Mouse (Mus musculus): ENCODE measurements around the gene Mypn.

The Mypn gene

GRCm38 (mm10) chr10:63155668-63156350 lies 47.9 kb downstream of the Mypn start:
- CTCF ChIA-PET = interaction anchor here (0.5 to 0.6 kb wide), 2 partner anchors 44 to 100 kb away, joined by 3 to 8 read pairs; no protein-coding TSS in a partner anchor

GRCm38 (mm10) chr10:63154726-63155125 lies 49.0 kb downstream of the Mypn start:
- CTCF ChIA-PET = interaction anchor here (1.4 kb wide), 1 partner anchor 9 kb away, joined by 3 read pairs; no protein-coding TSS in a partner anchor

GRCm38 (mm10) chr10:63154226-63154625 lies 49.5 kb downstream of the Mypn start:
- CTCF ChIA-PET = interaction anchor here (1.0 to 1.4 kb wide), 3 partner anchors 10 to 161 kb away, joined by 3 to 4 read pairs (median 3); no protein-coding TSS in a partner anchor

- CTCF ChIA-PET = interaction anchor here (1.0 to 1.4 kb wide), 3 partner anchors 10 to 162 kb away, joined by 3 to 4 read pairs (median 3); no protein-coding TSS in a partner anchor
Measured at GRCm38 (mm10) chr10:63153563-63153962, 50.2 kb downstream of the Mypn start.

GRCm38 (mm10) chr10:63152358-63152757 lies 51.4 kb downstream of the Mypn start:
- CTCF ChIA-PET = no interaction called here

- CTCF ChIA-PET = no interaction called here
Measured at GRCm38 (mm10) chr10:63142660-63143059, 61.1 kb downstream of the Mypn start.

GRCm38 (mm10) chr10:63136436-63136835 lies 67.3 kb downstream of the Mypn start:
- CTCF ChIA-PET = no interaction called here

GRCm38 (mm10) chr10:63135680-63136079 lies 68.1 kb downstream of the Mypn start:
- CTCF ChIA-PET = no interaction called here

GRCm38 (mm10) chr10:63133326-63133725 lies 70.4 kb downstream of the Mypn start:
- CTCF ChIA-PET = no interaction called here

GRCm38 (mm10) chr10:63132356-63132755 lies 71.4 kb downstream of the Mypn start:
- CTCF ChIA-PET = no interaction called here

- CTCF ChIA-PET = no interaction called here
Measured at GRCm38 (mm10) chr10:63130500-63130899, 73.3 kb downstream of the Mypn start.

GRCm38 (mm10) chr10:63128256-63128655 lies 75.5 kb downstream of the Mypn start:
- CTCF ChIA-PET = no interaction called here

- CTCF ChIA-PET = no interaction called here
Measured at GRCm38 (mm10) chr10:63127156-63127555, 76.6 kb downstream of the Mypn start.

GRCm38 (mm10) chr10:63126116-63126515 lies 77.6 kb downstream of the Mypn start:
- CTCF ChIA-PET = interaction anchor here (0.6 kb wide), 1 partner anchor 306 kb away, joined by 4 read pairs; no protein-coding TSS in a partner anchor

- CTCF ChIA-PET = interaction anchor here (0.6 kb wide), 1 partner anchor 305 kb away, joined by 4 read pairs; no protein-coding TSS in a partner anchor
Measured at GRCm38 (mm10) chr10:63125343-63125742, 78.4 kb downstream of the Mypn start.

- CTCF ChIA-PET = no interaction called here
Measured at GRCm38 (mm10) chr10:63124016-63124415, 79.7 kb downstream of the Mypn start.

GRCm38 (mm10) chr10:63123141-63123540 lies 80.6 kb downstream of the Mypn start:
- CTCF ChIA-PET = interaction anchor here (0.6 kb wide), 1 partner anchor 41 kb away, joined by 4 read pairs; no protein-coding TSS in a partner anchor

- CTCF ChIA-PET = no interaction called here
Measured at GRCm38 (mm10) chr10:63122516-63122915, 81.2 kb downstream of the Mypn start.

GRCm38 (mm10) chr10:63121961-63122360 lies 81.8 kb downstream of the Mypn start:
- CTCF ChIA-PET = no interaction called here

- CTCF ChIA-PET = interaction anchor here (0.6 kb wide), 2 partner anchors 226 to 292 kb away, joined by 5 to 9 read pairs; no protein-coding TSS in a partner anchor
Measured at GRCm38 (mm10) chr10:63119916-63120315, 83.8 kb downstream of the Mypn start.

GRCm38 (mm10) chr10:63117583-63117982 lies 86.2 kb downstream of the Mypn start:
- CTCF ChIA-PET = no interaction called here

GRCm38 (mm10) chr10:63116376-63116775 lies 87.4 kb downstream of the Mypn start:
- CTCF ChIA-PET = no interaction called here

- CTCF ChIA-PET = no interaction called here
Measured at GRCm38 (mm10) chr10:63115881-63116280, 87.9 kb downstream of the Mypn start.

Measured in spleen, embryonic (tissue).